ENCODE assay signal across 23 mouse cellular contexts in the genomic region with DNA sequence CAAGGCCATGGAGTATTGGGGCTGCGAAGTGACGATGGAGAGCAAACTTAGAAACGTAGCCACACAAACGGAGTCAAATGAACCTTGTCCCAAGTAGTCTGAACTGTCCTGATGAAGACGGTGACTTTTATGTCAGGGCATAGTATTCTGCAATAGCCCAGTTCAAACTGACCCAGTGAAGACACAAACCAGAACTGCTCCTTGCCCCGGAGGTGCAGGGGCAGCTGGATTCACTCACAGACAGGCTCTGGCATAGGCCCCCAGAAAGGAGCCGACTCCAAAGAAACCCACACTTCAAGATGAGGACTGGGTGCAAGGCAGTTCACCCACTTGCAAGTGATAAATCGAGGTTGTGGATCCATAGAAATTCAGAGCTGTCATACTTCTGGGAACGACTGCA. TPM values are rescaled to one million over a fixed set of nuclear protein-coding genes. Genes with fewer than 3 reads are reported as not detected.
DNase-seq lines count a peak whose midpoint lies in the region; ATAC-seq and TF ChIP-seq lines count a peak whose summit lies in the region.
"Had no signal": no experiment of that assay in that cellular context is flagged by ENCODE, and none has a peak within 500 bp of the region (broad histone marks: within the 10 kb centered on the region; RNA-seq: fewer than 3 reads in every experiment).

No protein-coding gene starts in this region.

- no peaks in the 10 kb centered on the region; the same call in 1 of the 2 replicates for H3K79me2 ChIP-seq in liver, adult 2 months (ENCODE audit: control insufficient read depth, insufficient read depth, low read length)

- H3K9me3 ChIP-seq in liver, embryonic 12.5 days (replicated peaks): peaks cover 3% of the 10 kb centered on the region; the same call in 1 of the 2 replicates
- no peaks in the 10 kb centered on the region for H3K9me3 ChIP-seq in midbrain, embryonic 10.5 days (replicated peaks)
- H3K9me3 ChIP-seq: embryonic facial prominence, embryonic 13.5 days; embryonic facial prominence, embryonic 15.5 days had no signal

- H3K27me3 ChIP-seq in liver, adult 2 months (ENCODE audit: control insufficient read depth, insufficient read depth, low read length): no peaks in the 10 kb centered on the region
- H3K27me3 ChIP-seq in liver, embryonic 12.5 days (replicated peaks): no peaks in the 10 kb centered on the region
- H3K27me3 ChIP-seq in midbrain, embryonic 10.5 days (ENCODE audit: low read depth, poor library complexity, severe bottlenecking): no peaks in the 10 kb centered on the region
- H3K27me3 ChIP-seq: embryonic facial prominence, embryonic 13.5 days; embryonic facial prominence, embryonic 15.5 days; forebrain, embryonic 12.5 days had no signal

- no peak overlapping the region; the same call in 1 of the 2 replicates for H3K9ac ChIP-seq in liver, adult 2 months (ENCODE audit: low read depth, low read length)
- no peak overlapping the region for H3K9ac ChIP-seq in liver, embryonic 12.5 days
- H3K9ac ChIP-seq: embryonic facial prominence, embryonic 13.5 days; embryonic facial prominence, embryonic 15.5 days; forebrain, embryonic 12.5 days had no signal

- H3K4me1 ChIP-seq in liver, adult 2 months (ENCODE audit: control insufficient read depth, insufficient read depth, low read length): peaks cover 5% of the 10 kb centered on the region
- H3K4me1 ChIP-seq in liver, embryonic 12.5 days: peaks cover 13% of the 10 kb centered on the region
- H3K4me1 ChIP-seq in midbrain, embryonic 10.5 days: peaks cover 15% of the 10 kb centered on the region

- H3K4me3 ChIP-seq in liver, adult 2 months (ENCODE audit: insufficient read depth, low read depth, low read length): no peak overlapping the region
- no peak overlapping the region for H3K4me3 ChIP-seq in liver, embryonic 12.5 days
- H3K4me3 ChIP-seq in midbrain, embryonic 10.5 days: no peak overlapping the region
- H3K4me3 ChIP-seq: embryonic facial prominence, embryonic 13.5 days; embryonic facial prominence, embryonic 15.5 days; erythroblast, embryonic 14.5 days; forebrain, embryonic 10.5 days; forebrain, embryonic 12.5 days had no signal

- WGBS in liver, adult 2 months: 48% methylated on average over 9 of the region's 9 CpGs
- 79% methylated on average over 9 of the region's 9 CpGs for WGBS in liver, embryonic 12.5 days (ENCODE audit: insufficient replicate concordance)
- 92% methylated on average over 9 of the region's 9 CpGs for WGBS in midbrain, embryonic 10.5 days

- H3K4me2 ChIP-seq in liver, embryonic 12.5 days: no peak overlapping the region
- H3K4me2 ChIP-seq: embryonic facial prominence, embryonic 13.5 days; embryonic facial prominence, embryonic 15.5 days; forebrain, embryonic 12.5 days had no signal

- H3K27ac ChIP-seq in liver, adult 2 months (replicated peaks; ENCODE audit: insufficient read depth, low read depth, low read length): no peak overlapping the region
- no peak overlapping the region for H3K27ac ChIP-seq in liver, embryonic 12.5 days
- H3K27ac ChIP-seq in midbrain, embryonic 10.5 days (replicated peaks): no peak overlapping the region
- H3K27ac ChIP-seq: embryonic facial prominence, embryonic 13.5 days; embryonic facial prominence, embryonic 15.5 days; forebrain, embryonic 10.5 days; forebrain, embryonic 12.5 days had no signal

- TF ChIP-seq CTCF in liver, adult 2 months (IDR thresholded peaks at IDR 0.05; ENCODE audit: low read depth, low read length): no peak

- TF ChIP-seq POLR2A in liver, adult 2 months (IDR thresholded peaks at IDR 0.05; ENCODE audit: extremely low read depth, insufficient read depth, low read length): no peak

- H3K36me3 ChIP-seq in liver, adult 2 months (ENCODE audit: control insufficient read depth, insufficient read depth, low read length): peaks cover 16% of the 10 kb centered on the region
- peaks cover 24% of the 10 kb centered on the region for H3K36me3 ChIP-seq in liver, embryonic 12.5 days
- peaks cover 32% of the 10 kb centered on the region for H3K36me3 ChIP-seq in midbrain, embryonic 10.5 days

- ATAC-seq in liver, embryonic 12.5 days: no peak
- ATAC-seq: forebrain, embryonic 14.5 days had no signal

- peak; percentile 38 for DNase-seq in liver, adult 2 months (ENCODE audit: extremely low read depth, low read depth, low spot score)
- peak; percentile 49 for DNase-seq in lung, postnatal 10 days
- DNase-seq in lung, postnatal 25 days (ENCODE audit: low spot score): no peak
- DNase-seq in lung, postnatal 36 days: peak; percentile 39
- no peak for DNase-seq in midbrain, embryonic 10.5 days (ENCODE audit: low spot score)
- DNase-seq: adrenal gland, adult 2 months; adrenal gland, postnatal 10 days; adrenal gland, postnatal 25 days; cerebellum, adult 11 months; cerebellum, adult 18-20 months; cerebellum, adult 8-10 months; cerebellum, adult 9-11 months; cerebellum, postnatal 14 days; cerebellum, postnatal 36 days; embryo, embryonic 11 days had no signal

RNA-seq across cellular contexts. Expression of a gene that starts 4.6 kb away (rescaled TPM):
- total RNA-seq in liver, adult 2 months (2014; rRNA removed): 5.8 and 7.6 TPM in 2 replicates
- 3.0 and 3.1 TPM in 2 replicates for polyA plus RNA-seq in liver, adult 2 months (2012; rRNA removed)
- polyA plus RNA-seq in liver, embryonic 12.5 days (2016; fragmentation: Nextera tagmentation; extraction: Ambion mirVana): 1.6 and 2.5 TPM in 2 replicates
- 4.7 TPM in 2 replicates for polyA plus RNA-seq in midbrain, embryonic 10.5 days (2016; fragmentation: Nextera tagmentation; extraction: Ambion mirVana)

RNA-seq across cellular contexts. Expression of a gene that starts 4.7 kb away (rescaled TPM):
- not detected in 2 replicates for total RNA-seq in liver, adult 2 months (2014; rRNA removed)
- not detected in 2 replicates for polyA plus RNA-seq in liver, adult 2 months (2012; rRNA removed)
- polyA plus RNA-seq in liver, embryonic 12.5 days (2016; fragmentation: Nextera tagmentation; extraction: Ambion mirVana): 0.32 and 0.35 TPM in 2 replicates
- polyA plus RNA-seq in midbrain, embryonic 10.5 days (2016; fragmentation: Nextera tagmentation; extraction: Ambion mirVana): 2.1 and 3.1 TPM in 2 replicates
- total RNA-seq: adrenal gland, adult 2 months; adrenal gland, postnatal 25 days; adrenal gland, postnatal 4 days had no signal
- polyA plus RNA-seq: adrenal gland, adult 2 months; erythroblast, embryonic 14.5 days had no signal

Comparison
In these comparisons a context has a peak if more than half of its experiments do, and no peak if none do; other contexts are left out.
1. DNase-seq: peak in liver, adult 2 months (single experiment), lung, postnatal 10 days (single experiment) and lung, postnatal 36 days (single experiment); none in lung, postnatal 25 days (single experiment) and midbrain, embryonic 10.5 days (single experiment).